Mouse (Mus musculus) limb, embryonic 10.5 days (tissue): ENCODE data around the gene Rdh12. TPM values are rescaled to one million over a fixed set of nuclear protein-coding genes. Genes with fewer than 3 reads are reported as not detected.
A peak's percentile ranks its signal among the peaks of the same experiment; 100 is the strongest.
"Not testable (repeated sequence)": the region's sequence is repeated elsewhere in the genome, so short reads cannot be mapped to it uniquely, and the experiment has no call there.

Experiments
- DNase-seq: peaks from one replicate; pipeline ENCODE4 v3.0.0-alpha.2; 2017; ENCODE audit warnings: low spot score
- H3K27ac ChIP-seq: fragments of 300-500 bp; sonication (generic); 2 replicates; pipeline ENCODE4 v1.5.1; 2016; ENCODE audit warnings: mild to moderate bottlenecking
- H3K27me3 ChIP-seq: fragments of 300-500 bp; sonication (generic); 2 replicates; pipeline ENCODE4 v1.6.1; 2016; ENCODE audit warnings: low read depth, mild to moderate bottlenecking; ENCODE audit not compliant: poor library complexity, severe bottlenecking
- H3K36me3 ChIP-seq: fragments of 300-500 bp; sonication (generic); 2 replicates; pipeline ENCODE4 v1.6.1; 2016; ENCODE audit warnings: mild to moderate bottlenecking, moderate library complexity
- H3K4me1 ChIP-seq: fragments of 300-500 bp; sonication (generic); 2 replicates; pipeline ENCODE4 v1.6.1; 2016
- H3K4me3 ChIP-seq: fragments of 300-500 bp; sonication (generic); 2 replicates; pipeline ENCODE4 v1.5.1; 2016; ENCODE audit warnings: mild to moderate bottlenecking, moderate library complexity
- H3K9me3 ChIP-seq: fragments of 300-500 bp; sonication (generic); replicated peaks from 2 replicates; pipeline ENCODE4 v1.6.1; 2016; ENCODE audit warnings: mild to moderate bottlenecking
- WGBS: fragments of 180-500 bp; shearing (Covaris S2); methylation state at CpG from one replicate; pipeline ENCODE4 v1.1.7; 2016; 5-methylcytosine and 5-hydroxymethylcytosine counted together
- polyA plus RNA-seq: library from polyadenylated mRNA; unstranded; fragments of >200 nt; fragmentation: Nextera tagmentation; extraction: Ambion mirVana; gene quantifications from 2 replicates; pipeline ENCODE4 v1.2.1, GENCODE M21; 2016

The Rdh12 gene
- 1.9 and 2.6 TPM in 2 replicates for polyA plus RNA-seq

DNA sequence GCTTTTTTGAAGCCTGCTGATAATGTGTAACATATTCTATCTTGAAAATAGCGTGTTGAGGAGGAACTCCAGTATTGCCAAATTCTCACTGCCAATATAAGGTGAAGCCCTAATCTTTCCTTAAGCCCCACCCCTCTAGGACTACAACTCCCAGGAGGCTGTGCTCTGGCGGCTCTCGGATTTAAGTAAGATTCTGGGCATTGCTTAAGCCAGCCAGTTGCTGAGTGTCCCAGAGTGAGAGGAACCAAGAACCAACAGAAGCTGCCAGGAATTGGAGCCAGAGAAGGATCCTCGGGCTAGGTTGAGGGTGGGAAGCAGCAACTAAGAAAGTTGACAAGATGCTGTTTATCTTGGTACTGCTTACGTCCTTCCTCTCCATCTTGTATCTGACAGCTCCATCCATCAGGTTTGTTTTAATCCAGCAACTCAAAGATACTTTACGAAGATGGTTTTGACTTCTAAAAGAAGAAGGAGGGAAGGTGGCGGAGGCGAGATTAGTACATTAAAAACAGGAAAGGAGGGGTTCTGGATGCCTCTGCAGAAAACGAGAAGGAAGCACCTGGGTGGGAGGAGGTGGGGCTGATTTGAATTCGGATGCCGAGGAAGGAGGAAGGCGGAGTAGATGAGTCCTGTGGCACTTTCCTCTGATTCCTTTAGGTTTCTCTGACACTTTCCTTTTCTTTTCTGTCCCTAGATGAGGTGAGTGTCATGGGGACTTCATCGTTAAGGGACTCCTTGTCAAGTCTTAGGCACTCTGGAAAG is at the start of gene Rdh12:
Gene Rdh12 (plus strand): TSS at position 212 of the 762 bp plus-strand sequence.
- DNase-seq = peak; percentile 30
- Histone ChIP-seq H3K27ac (peak within 1 kb of the TSS; percentile 53), H3K4me1 (peaks cover 6% of the 10 kb centered on the region; the same call in 1 of the 2 replicates), H3K4me3 (peak within 1 kb of the TSS; percentile 55), H3K9me3 (no peaks in the 10 kb centered on the region), H3K36me3 (no peaks in the 10 kb centered on the region), H3K27me3 (no peaks in the 10 kb centered on the region)
- 5% methylated on average over 13 of the region's 13 CpGs for WGBS

DNA sequence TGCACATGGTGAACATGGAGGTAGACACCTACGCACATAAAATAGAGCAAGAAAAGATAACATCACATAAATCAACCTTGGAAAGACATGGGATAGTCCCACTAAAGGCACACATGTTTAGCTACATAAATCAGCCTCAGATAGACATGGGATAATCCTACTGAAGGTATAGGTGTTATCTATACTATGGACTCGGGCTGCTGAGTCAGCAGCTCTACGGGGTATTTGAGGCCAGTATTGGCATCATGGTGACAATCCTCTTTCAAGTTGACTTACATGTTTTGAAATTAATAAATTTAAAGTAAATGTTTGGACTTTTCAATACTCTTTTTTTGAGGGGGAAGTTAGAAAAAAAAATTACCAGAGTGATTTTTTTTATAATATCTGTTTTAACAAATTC is 45.8 kb upstream of the Rdh12 start:
- DNase-seq = no peak
- H3K27ac ChIP-seq = no peak overlapping the region

DNA sequence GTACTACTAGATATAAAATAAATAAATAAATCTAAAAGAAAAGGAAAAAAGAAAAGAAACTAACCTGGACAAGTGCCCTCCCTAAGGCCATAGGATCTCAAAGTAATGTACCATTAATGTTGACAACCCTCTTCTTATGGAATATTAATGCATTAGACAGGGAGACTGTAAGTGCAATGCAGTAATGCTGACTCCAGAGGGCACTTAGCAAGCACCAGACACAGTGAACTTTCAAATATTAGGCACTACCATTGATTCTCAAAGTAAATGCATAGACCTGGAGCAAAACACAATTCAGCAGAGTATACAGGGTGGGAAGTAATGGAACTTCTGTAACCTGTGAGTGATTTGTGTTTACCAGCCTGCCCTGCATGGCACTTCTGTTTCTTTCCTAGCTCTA is 39.5 kb upstream of the Rdh12 start:
- no peak for DNase-seq

More for the DNA sequence above, 45.8 kb upstream of the Rdh12 start:
- WGBS = 93% methylated on average over 3 of the region's 3 CpGs
- no peaks in the 10 kb centered on the region for H3K4me1 ChIP-seq
- H3K9me3 ChIP-seq = no peaks in the 10 kb centered on the region
- no peak overlapping the region for H3K4me3 ChIP-seq
- H3K27me3 ChIP-seq = no peaks in the 10 kb centered on the region
- peaks cover 74% of the 10 kb centered on the region for H3K36me3 ChIP-seq

DNA sequence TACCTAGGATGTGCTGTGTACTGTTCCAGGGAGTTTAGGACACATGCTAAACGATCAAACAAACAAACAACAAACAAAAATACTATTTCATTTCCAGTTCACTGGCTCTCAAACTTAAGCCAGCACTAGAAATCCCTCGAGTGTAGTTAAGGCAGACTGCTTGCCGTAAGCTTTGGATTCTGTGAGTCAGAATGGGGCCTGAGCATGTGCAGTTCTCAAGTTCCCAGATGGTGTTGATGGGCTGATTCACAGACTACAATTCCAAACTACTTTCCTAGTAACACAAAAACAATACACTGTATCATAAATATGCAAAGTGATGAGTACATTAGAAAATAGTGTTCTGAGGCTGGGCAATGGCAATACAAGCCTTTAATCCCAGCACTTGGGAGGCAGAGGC is 38.3 kb upstream of the Rdh12 start:
- Histone ChIP-seq H3K27ac (no peak overlapping the region), H3K9me3 (no peaks in the 10 kb centered on the region), H3K36me3 (peaks cover 16% of the 10 kb centered on the region), H3K27me3 (no peaks in the 10 kb centered on the region), H3K4me1 (peaks cover 8% of the 10 kb centered on the region), H3K4me3 (no peak overlapping the region)
- DNase-seq = no peak
- 84% methylated on average over 3 of the region's 3 CpGs for WGBS

More for the DNA sequence above, 39.5 kb upstream of the Rdh12 start:
- Histone ChIP-seq H3K9me3 (no peaks in the 10 kb centered on the region), H3K4me1 (peaks cover 8% of the 10 kb centered on the region), H3K36me3 (peaks cover 13% of the 10 kb centered on the region), H3K27ac (no peak overlapping the region), H3K27me3 (no peaks in the 10 kb centered on the region), H3K4me3 (no peak overlapping the region)

DNA sequence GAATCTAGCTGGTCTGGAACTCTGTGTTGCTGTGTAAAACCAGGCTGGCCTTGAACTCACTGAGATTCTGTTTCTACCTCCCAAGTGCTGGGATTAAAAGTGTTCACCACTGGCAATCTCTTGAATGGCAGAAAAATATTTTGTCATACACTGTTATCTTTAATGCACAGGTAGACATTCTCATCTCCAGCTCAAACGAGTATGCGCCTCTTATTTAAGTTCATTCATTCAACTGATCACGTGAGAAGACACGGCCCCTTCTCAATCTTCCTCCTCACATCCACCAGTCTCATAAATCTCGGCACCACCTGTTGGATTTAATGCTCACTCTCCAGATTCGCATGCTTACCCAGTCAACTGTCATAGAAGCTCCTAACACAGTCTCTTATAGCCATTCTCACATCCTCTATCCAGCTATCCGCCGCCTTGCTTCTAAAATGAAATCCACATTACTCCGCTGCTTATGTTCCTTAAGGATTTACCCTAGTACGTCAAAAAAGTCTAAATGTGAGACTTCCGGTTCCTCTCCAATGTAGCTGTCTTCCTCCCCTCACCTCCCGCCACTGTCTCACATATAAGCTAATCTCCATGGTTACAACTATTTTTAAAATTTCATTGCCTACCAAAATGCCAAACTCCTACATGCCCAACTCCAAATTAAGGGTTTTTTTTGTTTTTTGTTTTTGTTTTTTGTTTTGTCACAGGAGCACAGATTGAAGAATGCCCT is 37.3 kb upstream of the Rdh12 start:
- H3K9me3 ChIP-seq = no peaks in the 10 kb centered on the region
- 44% methylated on average over 12 of the region's 12 CpGs for WGBS
- H3K27me3 ChIP-seq = no peaks in the 10 kb centered on the region
- H3K4me1 ChIP-seq = peaks cover 8% of the 10 kb centered on the region
- H3K36me3 ChIP-seq = peaks cover 21% of the 10 kb centered on the region
- DNase-seq = no peak
- H3K4me3 ChIP-seq = peak overlapping the region; percentile 85
- peak overlapping the region; percentile 100 for H3K27ac ChIP-seq

DNA sequence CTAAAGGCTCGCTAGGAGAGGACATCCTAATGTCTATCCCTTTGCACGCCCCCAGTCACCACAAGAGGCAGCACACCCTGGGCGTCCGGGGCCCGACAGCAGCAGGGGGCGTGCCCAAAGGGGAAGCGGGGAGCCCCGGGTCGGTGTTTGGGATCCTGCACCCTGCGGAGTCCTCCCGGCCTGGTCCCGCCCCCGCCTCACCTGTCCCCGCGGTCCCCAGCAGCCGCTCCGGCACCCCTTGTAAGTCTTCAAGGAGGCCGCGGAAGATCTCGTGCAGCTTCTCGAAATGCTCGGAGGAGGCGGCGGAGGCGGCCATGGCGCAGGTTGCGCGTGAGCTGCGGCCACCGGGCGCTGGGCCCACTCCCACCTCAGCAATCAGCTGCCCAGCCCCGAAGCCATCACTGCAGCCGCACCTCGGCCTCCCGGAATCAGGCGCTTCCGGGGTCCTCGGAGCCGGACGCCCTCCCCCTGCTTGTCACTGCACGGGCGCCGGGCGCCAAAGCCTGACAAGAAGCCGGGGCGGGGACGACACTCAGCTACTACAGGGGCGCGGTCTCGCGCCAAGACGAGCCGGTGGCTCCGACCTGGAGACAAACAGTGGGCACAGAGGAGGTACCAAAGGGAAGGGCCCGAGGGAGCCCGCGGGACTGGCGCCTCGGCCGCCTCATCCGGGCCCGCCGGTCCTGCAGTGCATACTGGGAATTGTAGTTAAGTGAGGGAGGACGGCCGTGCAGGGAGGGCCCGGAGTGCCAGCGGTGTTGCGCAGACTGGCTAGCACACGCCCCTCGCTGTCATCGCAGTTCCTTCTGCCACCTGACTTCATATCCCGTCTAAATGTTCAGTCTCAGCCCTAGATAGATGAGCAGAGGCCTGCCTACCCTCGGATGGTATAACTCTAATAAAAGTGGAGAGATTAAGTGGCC is 36.4 kb upstream of the Rdh12 start, which contains the start of gene Vti1b:
Gene Vti1b (minus strand): TSS at position 649 of the 923 bp plus-strand sequence.
- under 1% methylated on average over 73 of the region's 73 CpGs for WGBS

DNA sequence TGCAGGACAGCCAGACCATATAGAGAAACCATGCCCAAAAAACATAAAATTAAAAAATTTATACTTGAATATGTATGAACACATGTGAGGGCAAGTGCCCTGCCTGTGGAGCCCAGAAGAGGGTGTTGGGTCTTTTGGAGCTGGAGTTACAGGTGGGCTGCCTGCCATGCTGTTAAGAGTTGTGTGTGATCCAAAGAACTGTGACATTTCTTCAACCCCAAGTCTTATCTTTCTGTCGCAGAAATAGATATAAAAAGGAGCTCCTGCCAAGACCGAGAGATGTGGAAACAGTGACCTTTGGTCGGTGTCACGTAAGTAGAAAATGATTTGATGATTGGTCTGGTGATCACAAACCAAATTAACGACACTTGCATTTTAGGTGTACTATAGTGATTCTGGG is 35.0 kb upstream of the Rdh12 start:
- 89% methylated on average over 5 of the region's 5 CpGs for WGBS
- H3K4me3 ChIP-seq = no peak overlapping the region

More for the DNA sequence above, 36.4 kb upstream of the Rdh12 start, which contains the start of gene Vti1b:
- Histone ChIP-seq H3K4me3 (peak within 1 kb of the TSS; percentile 85), H3K36me3 (peaks cover 28% of the 10 kb centered on the region), H3K27me3 (no peaks in the 10 kb centered on the region), H3K4me1 (peaks cover 8% of the 10 kb centered on the region), H3K27ac (peak within 1 kb of the TSS; percentile 100), H3K9me3 (no peaks in the 10 kb centered on the region)
- peak; percentile 90 for DNase-seq

DNA sequence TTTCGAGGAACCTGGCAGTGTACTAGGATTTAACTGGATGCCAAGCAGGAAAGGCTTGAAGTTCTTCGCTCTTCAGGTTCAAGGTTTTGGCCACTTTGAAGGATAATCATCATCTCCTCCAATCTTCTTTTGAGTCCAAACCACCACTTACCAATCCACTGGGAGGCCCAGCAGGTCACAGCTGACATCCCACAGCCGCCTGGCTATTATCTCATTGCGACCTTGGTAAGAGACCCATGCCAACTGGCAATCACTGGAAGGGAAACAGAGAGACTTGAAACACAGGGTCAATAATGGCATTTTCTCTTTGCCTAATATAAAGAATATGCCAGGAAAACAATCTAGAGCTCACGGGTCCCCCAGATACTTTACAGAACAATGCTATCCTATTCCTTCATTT is 32.7 kb upstream of the Rdh12 start:
- Histone ChIP-seq H3K9me3 (no peaks in the 10 kb centered on the region), H3K27me3 (no peaks in the 10 kb centered on the region), H3K36me3 (peaks cover 47% of the 10 kb centered on the region), H3K27ac (no peak overlapping the region), H3K4me3 (no peak overlapping the region), H3K4me1 (peaks cover 8% of the 10 kb centered on the region)
- 93% methylated on average over 5 of the region's 5 CpGs for WGBS
- no peak for DNase-seq

More for the DNA sequence above, 35.0 kb upstream of the Rdh12 start:
- H3K27ac ChIP-seq = no peak overlapping the region
- DNase-seq = no peak
- H3K4me1 ChIP-seq = peaks cover 8% of the 10 kb centered on the region
- no peaks in the 10 kb centered on the region for H3K27me3 ChIP-seq
- H3K36me3 ChIP-seq = peaks cover 36% of the 10 kb centered on the region
- no peaks in the 10 kb centered on the region for H3K9me3 ChIP-seq

DNA sequence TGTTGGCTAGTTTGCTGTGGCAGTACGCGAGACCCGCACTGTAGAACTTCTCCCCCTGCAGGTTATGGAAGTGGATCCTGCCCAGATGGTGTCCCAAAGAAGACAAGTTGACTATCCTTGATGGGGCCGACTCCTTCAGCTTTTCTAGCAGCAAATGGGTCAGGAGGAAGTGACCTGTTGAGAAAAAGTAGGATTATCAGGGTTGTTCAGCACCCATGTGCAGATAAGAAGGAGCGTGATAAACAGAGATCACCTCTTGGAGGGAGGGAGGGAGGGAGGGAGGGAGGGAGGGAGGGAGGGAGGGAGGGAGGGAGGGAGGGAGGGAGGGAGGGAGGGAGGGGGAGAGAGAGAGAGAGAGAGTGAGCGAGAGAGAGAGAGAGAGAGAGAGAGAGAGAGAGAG is 23.6 kb upstream of the Rdh12 start:
- H3K36me3 ChIP-seq = peaks cover 86% of the 10 kb centered on the region
- not testable (repeated sequence) for DNase-seq, H3K27ac ChIP-seq, H3K27me3 ChIP-seq, H3K4me3 ChIP-seq, H3K4me1 ChIP-seq, H3K9me3 ChIP-seq
- 87% methylated on average over 6 of the region's 6 CpGs for whole genome bisulfite sequencing

DNA sequence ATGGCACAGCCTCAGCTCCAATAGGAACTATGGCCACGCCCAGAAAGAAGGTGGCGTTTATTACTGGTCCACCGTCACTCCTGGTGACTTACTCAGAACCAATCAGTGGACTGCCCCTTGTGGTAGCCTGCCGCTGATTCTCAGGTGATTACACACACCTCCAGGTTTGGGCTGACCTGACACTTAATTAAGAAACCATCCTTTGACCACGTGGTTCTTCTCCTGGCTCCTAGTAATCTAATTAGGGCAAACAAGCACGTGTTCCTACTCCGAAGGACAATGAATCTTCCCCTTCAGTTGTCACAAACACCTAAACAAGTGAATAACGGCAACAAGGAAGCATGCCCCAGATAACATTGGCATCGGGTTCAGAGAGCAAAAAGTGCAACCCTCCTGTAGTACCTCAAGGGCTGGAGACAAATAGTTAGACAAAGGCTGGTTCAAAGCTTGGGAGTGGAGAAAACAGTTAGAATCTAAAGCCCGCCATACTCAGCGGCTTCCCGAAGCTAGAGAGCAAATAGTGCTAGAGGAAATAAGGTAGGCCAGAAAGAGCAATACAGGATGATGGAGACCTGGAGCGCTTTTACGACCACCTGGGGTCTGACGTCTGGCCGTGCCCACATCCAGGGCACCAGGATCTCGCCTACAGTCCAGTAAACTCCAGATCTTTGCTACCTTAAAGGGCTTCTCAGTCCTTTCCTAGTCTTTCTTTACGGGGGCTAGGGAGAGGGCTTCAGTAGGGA is 17.6 kb upstream of the Rdh12 start:
- DNase-seq = peak; percentile 62
- no peaks in the 10 kb centered on the region for H3K27me3 ChIP-seq
- H3K4me1 ChIP-seq = peaks cover 14% of the 10 kb centered on the region
- H3K36me3 ChIP-seq = peaks cover 27% of the 10 kb centered on the region
- H3K27ac ChIP-seq = peak overlapping the region; percentile 82
- no peaks in the 10 kb centered on the region for H3K9me3 ChIP-seq
- 2% methylated on average over 18 of the region's 18 CpGs for WGBS
- peak overlapping the region; percentile 70 for H3K4me3 ChIP-seq

DNA sequence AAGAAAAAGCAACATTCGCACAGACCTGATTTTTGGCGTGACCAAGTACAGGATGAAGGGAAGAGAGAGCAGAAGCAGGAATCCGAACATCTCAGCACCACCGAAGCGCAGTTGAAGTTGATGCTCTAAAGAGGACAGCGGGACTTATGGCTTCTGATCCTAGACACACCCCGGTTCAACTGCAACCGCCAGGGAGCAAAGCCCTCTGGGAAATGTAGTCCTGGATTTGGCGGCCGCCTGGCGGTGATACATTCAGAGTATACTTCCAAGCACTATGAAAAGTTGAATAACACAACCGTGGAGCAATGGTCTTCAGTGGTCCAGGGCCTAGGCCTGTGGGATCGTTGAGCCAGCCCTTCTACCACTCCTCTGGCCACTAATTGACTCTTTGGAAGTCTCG is 17.0 kb upstream of the Rdh12 start:
- WGBS = 6% methylated on average over 14 of the region's 14 CpGs
- Histone ChIP-seq H3K27ac (peak overlapping the region; percentile 82), H3K4me3 (peak overlapping the region; percentile 70), H3K36me3 (peaks cover 21% of the 10 kb centered on the region), H3K9me3 (no peaks in the 10 kb centered on the region), H3K27me3 (no peaks in the 10 kb centered on the region), H3K4me1 (peaks cover 14% of the 10 kb centered on the region)
- peak; percentile 87 for DNase-seq

DNA sequence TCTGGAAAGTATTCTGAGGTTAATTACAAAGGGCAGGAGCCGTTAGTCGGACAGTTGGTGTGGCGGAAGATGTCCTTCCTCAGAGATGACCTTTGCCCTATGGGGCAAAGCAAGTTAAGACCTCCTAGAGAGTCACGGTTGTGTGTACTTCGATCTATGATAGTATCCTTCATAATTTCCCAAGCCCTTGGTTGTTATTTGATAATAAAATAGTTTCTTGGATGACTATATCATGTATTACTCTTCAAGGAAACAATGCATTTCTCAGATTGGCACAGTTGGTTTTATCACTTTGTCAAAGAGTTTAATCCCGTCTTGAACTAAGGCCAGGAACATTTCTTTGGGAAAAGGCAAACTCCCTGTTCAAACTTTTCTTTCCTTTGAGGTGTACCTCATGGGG is 16.5 kb upstream of the Rdh12 start, which contains the start of gene Rdh11:
Gene Rdh11 (minus strand): TSS at position 101 of the 400 bp plus-strand sequence.
- H3K9me3 ChIP-seq = no peaks in the 10 kb centered on the region
- H3K27ac ChIP-seq = peak within 1 kb of the TSS; percentile 82
- H3K4me3 ChIP-seq = peak within 1 kb of the TSS; percentile 70
- H3K4me1 ChIP-seq = peaks cover 14% of the 10 kb centered on the region
- 59% methylated on average over 6 of the region's 6 CpGs for WGBS
- H3K27me3 ChIP-seq = no peaks in the 10 kb centered on the region
- peaks cover 16% of the 10 kb centered on the region for H3K36me3 ChIP-seq
- no peak for DNase-seq
